Mouse (Mus musculus) kidney, adult 2 months (tissue): ENCODE data around the gene Egflam. TPM values are rescaled to one million over a fixed set of nuclear protein-coding genes. Genes with fewer than 3 reads are reported as not detected.

Experiments
- DNase-seq: peaks from one replicate; pipeline ENCODE4 v3.0.0; 2021
- H3K27ac ChIP-seq: fragments of 200-500 bp; 2 replicates; pipeline ENCODE4 v1.5.1; 2012; ENCODE audit warnings: low read depth, low read length, control low read depth, inconsistent platforms; ENCODE audit not compliant: insufficient read depth
- H3K27me3 ChIP-seq: fragments of 200-500 bp; replicated peaks from 2 replicates; pipeline ENCODE4 v1.6.1; 2012; ENCODE audit warnings: mild to moderate bottlenecking, moderate library complexity, low read length, inconsistent platforms; ENCODE audit not compliant: control insufficient read depth, insufficient read depth
- H3K36me3 ChIP-seq: fragments of 200-500 bp; 2 replicates; pipeline ENCODE4 v1.6.1; 2012; ENCODE audit warnings: mild to moderate bottlenecking, moderate library complexity, low read length, inconsistent platforms; ENCODE audit not compliant: control insufficient read depth, insufficient read depth
- H3K4me1 ChIP-seq: fragments of 200-500 bp; 2 replicates; pipeline ENCODE4 v1.6.1; 2011; ENCODE audit warnings: low read length; ENCODE audit not compliant: control insufficient read depth, insufficient read depth
- H3K4me3 ChIP-seq: fragments of 200-500 bp; 2 replicates; pipeline ENCODE4 v1.5.1; 2011; ENCODE audit warnings: mild to moderate bottlenecking, low read depth, low read length, control low read depth; ENCODE audit not compliant: insufficient read depth
- CTCF ChIP-seq: fragments of 200-500 bp; conservative IDR thresholded peaks from 2 replicates; pipeline ENCODE4 v1.5.1; 2011; ENCODE audit warnings: low read depth, mild to moderate bottlenecking, control low read depth, low read length, moderate library complexity, mixed read lengths; ENCODE audit not compliant: insufficient read depth, insufficient read length
- POLR2A ChIP-seq: fragments of 200-500 bp; IDR thresholded peaks from one replicate; pipeline ENCODE4 v1.6.1; 2011; ENCODE audit warnings: low read depth, low read length, control low read depth
- WGBS: fragments of 180-500 bp; shearing (Covaris S2); methylation state at CpG from one replicate; pipeline ENCODE4 v1.1.7; 2018; 5-methylcytosine and 5-hydroxymethylcytosine counted together
- polyA plus RNA-seq: library from polyadenylated mRNA; depleted of rRNA; stranded (reverse); fragments of >200 nt; gene quantifications from 2 replicates; pipeline ENCODE4 v1.2.3, GENCODE M21; 2012

The Egflam gene
- polyA plus RNA-seq, 1 experiment: 6.8 TPM

GRCm38 (mm10) chr15:7242161-7242850 lies 155.9 kb downstream of the Egflam start:
- no peak for DNase-seq
- Histone ChIP-seq H3K27me3 (no peaks in the 10 kb centered on the region), H3K4me1 (no peaks in the 10 kb centered on the region), H3K36me3 (no peaks in the 10 kb centered on the region), H3K4me3 (no peak overlapping the region), H3K27ac (no peak overlapping the region)
- 77% methylated on average over 15 of the region's 15 CpGs for WGBS
- TF ChIP-seq CTCF (no peak), POLR2A (no peak)

GRCm38 (mm10) chr15:7240950-7241349 lies 157.2 kb downstream of the Egflam start:
- Histone ChIP-seq H3K36me3 (no peaks in the 10 kb centered on the region), H3K27me3 (no peaks in the 10 kb centered on the region), H3K27ac (no peak overlapping the region), H3K4me3 (no peak overlapping the region), H3K4me1 (no peaks in the 10 kb centered on the region)
- TF ChIP-seq CTCF: no peak
- TF ChIP-seq POLR2A: no peak
- no peak for DNase-seq
- WGBS: 57% methylated on average over 3 of the region's 3 CpGs

- no peak for TF ChIP-seq CTCF
- TF ChIP-seq POLR2A: no peak
- H3K4me3 ChIP-seq: no peak overlapping the region
- no peak for DNase-seq
- H3K4me1 ChIP-seq: no peaks in the 10 kb centered on the region
- H3K27me3 ChIP-seq: no peaks in the 10 kb centered on the region
- 88% methylated on average over 11 of the region's 11 CpGs for WGBS
- no peak overlapping the region for H3K27ac ChIP-seq
- no peaks in the 10 kb centered on the region for H3K36me3 ChIP-seq
These were observed 158.3 kb downstream of the Egflam start for GRCm38 (mm10) chr15:7239904-7240303.

- H3K36me3 ChIP-seq: no peaks in the 10 kb centered on the region
- 63% methylated on average over 13 of the region's 13 CpGs for WGBS
- no peak overlapping the region for H3K4me3 ChIP-seq
- no peaks in the 10 kb centered on the region for H3K27me3 ChIP-seq
- TF ChIP-seq CTCF: no peak
- no peak for TF ChIP-seq POLR2A
- no peak overlapping the region for H3K27ac ChIP-seq
- no peak for DNase-seq
- no peaks in the 10 kb centered on the region for H3K4me1 ChIP-seq
These were observed 164.7 kb downstream of the Egflam start for GRCm38 (mm10) chr15:7233393-7234090.

GRCm38 (mm10) chr15:7226225-7226624 lies 172.0 kb downstream of the Egflam start:
- Histone ChIP-seq H3K4me3 (no peak overlapping the region), H3K36me3 (no peaks in the 10 kb centered on the region), H3K4me1 (no peaks in the 10 kb centered on the region), H3K27ac (no peak overlapping the region), H3K27me3 (no peaks in the 10 kb centered on the region)
- peak; percentile 83 for DNase-seq
- 3% methylated on average over 5 of the region's 5 CpGs for WGBS
- TF ChIP-seq POLR2A (no peak), CTCF (peak; percentile 100; the same call in 1 of the 2 replicates)

- Histone ChIP-seq H3K4me1 (no peaks in the 10 kb centered on the region), H3K27me3 (no peaks in the 10 kb centered on the region), H3K27ac (no peak overlapping the region), H3K4me3 (no peak overlapping the region), H3K36me3 (no peaks in the 10 kb centered on the region)
- DNase-seq: no peak
- TF ChIP-seq POLR2A: no peak
- TF ChIP-seq CTCF: no peak
- 78% methylated on average over 12 of the region's 12 CpGs for WGBS
These were observed 173.9 kb downstream of the Egflam start for GRCm38 (mm10) chr15:7224151-7224775.

- Histone ChIP-seq H3K4me3 (no peak overlapping the region), H3K36me3 (no peaks in the 10 kb centered on the region), H3K27me3 (no peaks in the 10 kb centered on the region), H3K4me1 (no peaks in the 10 kb centered on the region), H3K27ac (no peak overlapping the region)
- DNase-seq: no peak
- 61% methylated on average over 11 of the region's 11 CpGs for WGBS
- TF ChIP-seq POLR2A (no peak), CTCF (no peak)
These were observed 175.4 kb downstream of the Egflam start for GRCm38 (mm10) chr15:7222809-7223208.
